Mouse (Mus musculus) naive thymus-derived CD4-positive, alpha-beta T cell, adult 2 months (primary cell): ENCODE measurements around the gene Cd46.

Experiments
- DNase-seq: peaks from one replicate; pipeline ENCODE4 v3.0.0-alpha.2; 2011; ENCODE audit warnings: low read depth

Cd46 gene

GRCm38 (mm10) chr1:195018089-195018999, 73.7 kb downstream of the Cd46 start:
- no peak for DNase-seq

GRCm38 (mm10) chr1:195017626-195018025, 74.4 kb downstream of the Cd46 start:
- DNase-seq: no peak

GRCm38 (mm10) chr1:195016811-195017501, 75.1 kb downstream of the Cd46 start:
- no peak for DNase-seq

GRCm38 (mm10) chr1:195015281-195015680, 76.8 kb downstream of the Cd46 start:
- DNase-seq: no peak

- no peak for DNase-seq
These were observed 77.7 kb downstream of the Cd46 start for GRCm38 (mm10) chr1:195014201-195014885.

- DNase-seq: no peak
These were observed 79.5 kb downstream of the Cd46 start for GRCm38 (mm10) chr1:195012531-195012930.

GRCm38 (mm10) chr1:195006267-195006666, 85.8 kb downstream of the Cd46 start:
- no peak for DNase-seq

- DNase-seq: no peak
These were observed 87.9 kb downstream of the Cd46 start for GRCm38 (mm10) chr1:195004194-195004593.

GRCm38 (mm10) chr1:195003328-195003727, 88.7 kb downstream of the Cd46 start:
- no peak for DNase-seq

- DNase-seq: no peak
These were observed 93.7 kb downstream of the Cd46 start for GRCm38 (mm10) chr1:194998396-194998795.

- peak; percentile 19 for DNase-seq
These were observed 96.9 kb downstream of the Cd46 start for GRCm38 (mm10) chr1:194995196-194995595.

GRCm38 (mm10) chr1:194994262-194994661, 97.8 kb downstream of the Cd46 start:
- no peak for DNase-seq

- no peak for DNase-seq
These were observed 98.5 kb downstream of the Cd46 start for GRCm38 (mm10) chr1:194993409-194993988.

GRCm38 (mm10) chr1:194992589-194993317, 99.3 kb downstream of the Cd46 start:
- DNase-seq: no peak

GRCm38 (mm10) chr1:194991654-194992053, 100.4 kb downstream of the Cd46 start:
- DNase-seq: no peak

- no peak for DNase-seq
These were observed 101.1 kb downstream of the Cd46 start for GRCm38 (mm10) chr1:194990976-194991375.

GRCm38 (mm10) chr1:194989024-194989423, 103.0 kb downstream of the Cd46 start:
- no peak for DNase-seq
